Mouse (Mus musculus) spleen, postnatal 4 days (tissue): Measurements from ENCODE around the gene Rap2a.
A peak's percentile ranks its signal among the peaks of the same experiment; 100 is the strongest.

Experiments used
- DNase-seq, 2 experiments: peaks; one replicate each; pipeline ENCODE4 v3.0.0; 2022; ENCODE audit warnings: low spot score in 2 of 2

Gene Rap2a

DNA sequence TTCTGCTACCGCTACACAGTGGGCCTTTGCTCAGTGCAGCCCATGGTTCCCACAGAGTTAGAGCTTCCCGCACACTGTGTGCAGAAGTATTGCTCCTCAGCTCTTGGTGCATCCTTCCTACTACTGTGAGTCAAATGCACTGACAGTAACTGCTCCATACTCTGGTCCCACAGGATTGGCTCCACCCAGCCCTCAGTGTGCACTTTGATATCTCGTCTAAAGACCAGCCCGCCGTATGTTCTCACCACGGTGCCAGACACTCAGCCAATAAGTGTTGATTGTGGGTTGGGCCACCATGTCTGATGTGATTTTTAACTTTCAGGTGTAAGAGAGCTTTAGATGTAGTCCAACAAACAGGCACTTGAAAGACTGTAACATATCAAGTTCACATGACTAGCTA is 21.4 kb downstream of the Rap2a start:
- DNase-seq, result no peak

DNA sequence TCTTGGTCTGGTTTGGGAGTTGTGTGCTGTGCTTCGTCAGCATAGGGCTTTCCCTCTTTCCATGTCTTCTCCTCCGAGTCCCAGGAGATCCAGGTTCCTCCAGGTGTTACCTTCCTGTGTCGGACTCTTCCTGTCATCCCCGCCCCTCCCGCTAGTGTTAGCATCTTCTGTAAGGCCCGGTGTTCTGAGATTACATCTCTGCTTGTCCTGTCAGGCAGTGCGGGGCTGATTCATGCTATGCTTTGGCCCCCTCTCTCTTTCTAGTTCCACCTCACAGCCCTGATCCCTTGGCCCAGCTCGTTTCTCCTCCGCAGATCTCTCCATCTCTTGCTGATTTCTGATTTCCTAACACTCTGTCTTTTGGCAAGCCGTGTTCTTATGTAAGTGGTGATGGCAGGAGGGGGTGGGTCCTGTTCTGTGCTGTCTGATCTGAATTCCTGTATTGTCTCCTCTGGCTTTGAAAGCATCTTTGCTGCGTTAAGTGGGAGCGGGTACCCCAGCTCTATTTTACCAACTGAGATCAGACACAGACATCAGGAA is 21.8 kb downstream of the Rap2a start:
- no peak for DNase-seq

GRCm38 (mm10) chr14:120500791-120501190 is 22.5 kb downstream of the Rap2a start:
- no peak for DNase-seq

DNA sequence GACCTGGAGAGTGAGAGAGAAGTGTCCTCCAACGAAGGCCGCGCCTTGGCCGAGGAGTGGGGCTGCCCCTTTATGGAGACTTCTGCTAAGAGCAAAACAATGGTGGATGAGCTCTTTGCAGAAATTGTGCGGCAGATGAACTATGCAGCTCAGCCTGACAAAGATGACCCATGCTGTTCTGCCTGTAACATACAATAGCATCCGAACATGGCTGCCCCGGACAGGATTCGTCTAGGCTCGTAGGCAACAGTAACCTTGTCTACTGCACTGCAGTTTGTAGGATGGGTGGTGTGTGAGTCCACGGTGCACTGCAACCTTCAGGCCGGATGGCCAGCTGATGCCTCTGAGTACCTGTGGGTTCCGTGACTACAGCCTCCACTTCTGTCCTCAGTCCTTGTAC is 25.4 kb downstream of the Rap2a start:
- no peak for DNase-seq

DNA sequence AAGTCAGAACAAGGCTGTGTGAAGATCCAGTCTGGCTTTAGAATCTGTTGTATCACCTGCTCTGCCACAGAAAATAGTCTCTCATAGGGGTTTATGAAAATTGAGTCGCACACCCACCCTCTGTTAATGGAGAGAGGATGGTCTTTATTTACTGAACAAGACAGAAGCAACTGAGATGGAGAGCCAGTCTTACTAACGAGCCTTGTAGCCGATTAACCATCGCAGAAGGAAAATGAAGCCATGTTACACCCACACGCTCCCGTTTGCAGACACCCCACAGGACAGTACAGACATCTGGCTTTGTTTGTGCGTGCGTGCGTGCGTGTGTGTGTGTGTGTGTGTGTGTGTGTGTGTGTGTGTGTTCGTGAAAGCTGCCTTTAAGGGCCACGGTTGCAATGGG is 26.2 kb downstream of the Rap2a start:
- DNase-seq, result no peak

DNA sequence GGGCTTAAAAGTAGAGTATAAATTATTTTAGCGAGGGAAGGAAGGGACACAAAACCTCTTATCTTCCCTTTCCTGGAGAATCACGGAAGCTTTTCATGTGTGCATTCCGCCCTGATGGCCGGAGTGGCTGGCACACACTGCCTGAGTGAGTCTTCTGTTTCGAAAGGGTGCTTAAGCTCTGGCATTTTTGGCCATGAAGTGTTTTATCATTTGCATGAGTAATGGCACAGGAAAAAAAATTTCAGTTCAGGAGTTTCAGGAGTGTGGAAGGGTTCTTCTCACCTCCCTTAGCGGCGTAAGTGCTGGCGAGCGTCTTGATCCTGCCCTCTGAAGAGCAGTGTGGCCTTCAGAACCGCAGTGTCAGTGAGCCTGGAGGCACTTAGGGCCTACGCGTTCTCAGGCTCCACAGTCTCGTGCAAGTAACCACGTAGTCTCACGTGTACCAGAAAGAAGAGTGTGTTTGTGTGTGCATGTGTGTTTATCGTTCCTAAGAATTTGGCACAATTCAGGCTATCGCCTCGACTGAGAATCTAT is 26.8 kb downstream of the Rap2a start:
- no peak for DNase-seq

DNA sequence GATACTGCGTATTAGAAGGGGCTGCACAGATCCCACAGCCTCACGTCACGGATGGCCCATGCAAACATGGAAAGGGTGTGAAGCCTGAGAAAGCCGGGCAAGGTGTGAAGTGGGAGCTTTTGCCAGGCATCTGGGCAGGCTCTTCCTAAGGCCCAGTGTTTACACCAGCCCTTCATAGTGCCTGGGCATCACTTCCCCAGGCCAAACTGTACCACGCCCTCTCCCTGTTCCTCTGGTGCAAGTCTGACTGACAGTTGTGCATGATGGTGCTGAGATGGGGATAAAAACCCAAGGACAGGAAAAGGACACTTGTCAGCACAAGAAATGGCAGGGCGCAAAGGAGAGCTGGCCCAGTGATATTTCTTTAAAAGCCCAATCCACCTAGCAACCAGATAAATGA is 27.7 kb downstream of the Rap2a start:
- DNase-seq, result no peak

DNA sequence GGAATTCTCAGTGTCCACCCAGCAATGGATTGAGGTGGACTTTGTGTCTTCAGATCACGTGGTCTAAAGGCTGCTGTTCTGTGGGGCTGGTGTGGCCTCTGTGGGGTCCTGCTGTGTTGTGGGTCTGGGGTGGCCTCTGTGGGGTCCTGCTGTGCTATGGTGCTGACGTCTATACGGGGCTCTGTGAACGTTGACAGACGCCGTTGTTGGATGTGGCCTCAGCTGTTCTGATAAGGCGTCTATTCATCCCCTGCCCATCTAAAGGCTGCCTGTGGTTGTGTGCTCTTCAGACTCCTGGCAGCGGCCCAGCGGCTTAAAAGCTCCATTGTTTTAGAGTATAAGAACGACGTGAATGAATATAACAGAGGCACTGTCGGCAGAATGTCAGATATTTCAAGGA is 29.3 kb downstream of the Rap2a start:
- DNase-seq, result no peak

GRCm38 (mm10) chr14:120508566-120509365 is 30.5 kb downstream of the Rap2a start:
- DNase-seq, result no peak

- no peak for DNase-seq
Observed at GRCm38 (mm10) chr14:120509366-120509640, 31.1 kb downstream of the Rap2a start.

DNA sequence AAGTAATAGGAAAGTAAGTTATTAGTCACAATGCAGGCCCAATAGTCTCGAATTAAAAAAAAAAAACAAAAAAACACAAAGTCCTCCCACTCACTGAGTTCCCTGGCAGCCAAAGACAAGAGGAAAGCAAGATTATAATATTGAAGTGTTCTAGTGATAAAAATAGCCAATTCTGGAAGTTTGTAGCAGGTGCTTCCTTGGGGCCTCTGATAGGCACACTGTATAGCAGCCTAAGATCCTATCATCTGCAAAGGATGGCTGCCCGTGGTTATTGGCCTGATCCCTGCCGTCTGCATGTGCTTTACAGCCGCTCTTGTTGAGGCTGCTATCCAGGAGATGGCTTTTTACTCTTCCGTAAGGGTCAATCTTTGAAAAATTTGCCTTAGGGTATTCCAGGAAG is 33.6 kb downstream of the Rap2a start:
- DNase-seq, result no peak

DNA sequence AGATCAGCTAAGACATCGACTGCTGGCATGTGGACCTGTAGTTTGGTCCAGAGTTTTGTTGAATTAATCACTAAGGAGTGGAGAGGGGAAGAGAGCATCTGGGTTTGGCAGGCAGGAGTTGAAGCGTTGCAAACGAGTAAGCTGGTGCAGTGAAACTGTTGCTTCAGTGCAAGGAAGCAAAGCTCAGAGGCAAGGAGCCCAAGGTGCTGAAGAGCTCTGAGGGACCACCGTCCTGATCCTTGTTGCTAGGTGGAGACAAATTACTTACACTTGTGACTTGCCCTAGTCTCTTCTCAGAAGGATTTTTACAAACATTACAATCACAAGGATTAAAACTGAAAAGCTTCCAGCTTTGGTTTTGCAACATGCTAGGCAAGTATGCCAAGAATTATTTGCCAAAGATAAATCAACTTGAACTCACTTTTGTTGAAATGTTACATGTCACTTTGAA is 36.6 kb downstream of the Rap2a start:
- no peak for DNase-seq

DNA sequence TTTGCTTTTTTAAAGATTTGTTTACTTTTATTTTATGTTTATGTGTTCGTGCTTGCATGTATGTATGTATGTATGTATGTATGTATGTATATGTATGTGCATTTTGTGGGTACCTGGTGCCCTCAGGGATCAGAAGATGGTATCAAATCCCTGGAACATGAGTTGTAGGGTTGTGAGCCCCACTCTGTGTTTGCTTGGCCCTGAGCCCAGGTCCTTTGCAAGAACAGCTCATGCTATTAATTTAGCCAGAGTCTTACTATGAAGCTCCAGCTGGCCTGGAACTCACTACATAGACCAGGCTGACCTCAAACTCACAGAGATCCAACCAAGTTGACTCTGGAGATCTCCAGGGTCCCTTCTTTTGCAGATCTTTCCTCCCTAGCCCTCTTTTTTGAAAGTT is 37.1 kb downstream of the Rap2a start:
- no peak for DNase-seq

- no peak for DNase-seq
Observed at GRCm38 (mm10) chr14:120518706-120519105, 40.5 kb downstream of the Rap2a start.

DNA sequence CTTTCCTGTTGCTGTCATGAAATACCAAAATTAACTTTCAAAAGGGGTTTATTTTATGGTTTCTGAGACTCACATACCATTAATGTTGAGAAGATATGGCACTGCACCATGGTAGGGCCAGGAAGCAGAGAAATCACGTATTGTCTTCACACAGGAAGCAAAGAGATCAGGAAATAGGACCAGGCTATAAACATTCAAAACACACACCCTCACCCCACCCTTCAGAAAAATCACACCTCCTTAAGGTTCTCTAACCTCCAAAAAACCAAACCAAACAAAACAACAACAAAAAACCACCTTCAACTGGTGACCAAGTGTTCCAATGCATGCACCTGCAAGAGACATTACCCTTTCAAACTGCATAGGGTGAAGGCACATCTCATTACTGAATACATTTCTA is 41.7 kb downstream of the Rap2a start:
- DNase-seq, result no peak

DNA sequence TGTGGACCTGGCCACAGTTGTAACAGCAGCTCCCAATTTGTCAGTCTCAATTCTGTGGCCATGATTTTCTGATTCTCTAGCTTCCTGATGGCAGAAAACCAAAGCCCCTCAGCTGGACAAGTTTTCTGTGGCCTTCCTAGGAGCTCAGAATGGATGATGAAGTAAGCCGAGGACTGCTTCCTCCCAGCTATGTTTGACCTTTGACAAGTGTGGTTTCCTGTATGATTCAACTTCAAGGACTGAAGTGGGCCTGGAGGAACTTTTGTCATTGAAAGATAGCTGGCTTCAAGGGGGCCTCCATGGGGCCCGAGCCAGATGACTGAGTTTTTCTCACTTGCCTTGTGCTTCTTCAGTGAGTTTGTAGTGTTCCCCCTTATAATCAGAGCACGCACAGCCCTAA is 42.6 kb downstream of the Rap2a start:
- no peak for DNase-seq

- no peak for DNase-seq
Observed at GRCm38 (mm10) chr14:120523296-120523695, 45.1 kb downstream of the Rap2a start.

DNA sequence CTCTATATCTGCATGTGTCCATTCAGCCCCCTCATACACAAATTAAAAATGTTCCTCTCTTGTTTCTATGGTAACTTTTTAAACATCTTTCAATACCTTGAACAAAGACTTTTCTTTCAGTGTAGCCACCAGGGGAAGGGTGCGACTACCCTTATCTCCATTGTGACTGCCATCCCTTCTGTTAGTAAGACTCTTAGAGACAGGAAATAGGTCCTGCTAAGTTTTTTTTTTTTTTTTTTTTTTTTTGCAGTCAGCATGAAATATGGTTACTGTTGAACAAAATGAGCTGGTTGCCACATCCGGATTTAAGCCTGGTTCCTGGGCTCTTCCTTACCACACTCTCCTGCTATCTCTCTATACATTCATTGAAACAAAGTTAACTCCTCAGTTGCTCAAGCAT is 47.4 kb downstream of the Rap2a start:
- DNase-seq, result no peak

DNA sequence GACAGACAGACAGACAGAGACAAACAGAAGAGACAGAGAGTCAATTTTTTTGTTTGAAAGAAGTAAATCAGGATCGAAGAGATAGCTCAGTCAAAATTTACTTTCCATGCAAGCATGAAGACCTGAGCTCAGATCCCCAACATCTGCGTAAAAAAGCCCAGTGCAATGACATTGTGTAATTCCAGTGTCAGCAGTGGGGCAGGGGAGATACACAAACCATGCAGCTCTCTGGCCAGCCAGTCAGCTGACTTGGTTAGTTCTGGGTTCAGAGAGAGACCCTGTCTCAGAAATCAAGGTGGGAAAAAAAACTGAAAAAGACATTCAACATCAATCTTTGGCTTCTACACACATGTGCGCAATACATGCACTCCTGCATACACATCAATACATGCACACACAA is 55.1 kb downstream of the Rap2a start:
- peak in 1 of 2 experiments; percentile 2 for DNase-seq

DNA sequence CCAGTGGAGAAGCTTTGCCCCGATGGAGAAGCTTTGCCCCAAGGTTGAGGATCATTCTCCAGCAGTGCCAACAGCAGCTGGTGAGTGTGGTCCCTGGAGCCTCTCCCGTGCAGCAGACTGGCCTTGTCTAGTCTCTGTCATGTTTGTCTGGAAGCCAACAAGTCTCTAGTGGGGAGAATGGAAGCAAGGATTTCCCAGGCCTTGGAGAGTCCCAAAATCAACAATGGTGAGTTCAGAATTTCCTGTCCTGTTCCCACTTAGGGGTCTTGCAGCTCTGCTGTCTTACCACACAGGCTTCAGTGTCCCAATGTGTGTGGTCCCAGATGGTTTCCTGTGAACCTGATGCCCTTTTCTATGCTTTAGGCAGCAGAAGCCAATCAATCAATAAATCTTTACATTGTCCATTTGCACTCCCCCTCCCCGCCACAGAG is 56.6 kb downstream of the Rap2a start:
- DNase-seq, result no peak

DNA sequence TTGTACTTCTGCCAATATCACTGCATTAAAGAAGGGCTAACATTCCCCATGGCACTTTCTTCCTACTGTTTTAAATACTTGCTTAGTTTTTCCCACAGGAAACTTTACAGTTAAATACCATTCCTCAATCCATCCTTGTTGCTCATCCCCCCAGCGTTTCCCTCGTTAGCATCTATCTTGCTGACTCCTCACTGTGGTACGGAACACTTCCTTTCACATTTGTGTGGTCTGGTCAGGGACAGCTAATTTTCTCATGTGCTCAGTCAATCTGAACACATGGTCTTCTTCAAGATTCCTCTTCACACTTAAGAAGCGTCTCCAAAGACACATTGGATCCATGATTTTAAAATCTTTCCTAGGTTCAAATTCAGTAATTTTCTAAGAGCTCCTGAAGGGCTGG is 57.2 kb downstream of the Rap2a start:
- no peak for DNase-seq

DNA sequence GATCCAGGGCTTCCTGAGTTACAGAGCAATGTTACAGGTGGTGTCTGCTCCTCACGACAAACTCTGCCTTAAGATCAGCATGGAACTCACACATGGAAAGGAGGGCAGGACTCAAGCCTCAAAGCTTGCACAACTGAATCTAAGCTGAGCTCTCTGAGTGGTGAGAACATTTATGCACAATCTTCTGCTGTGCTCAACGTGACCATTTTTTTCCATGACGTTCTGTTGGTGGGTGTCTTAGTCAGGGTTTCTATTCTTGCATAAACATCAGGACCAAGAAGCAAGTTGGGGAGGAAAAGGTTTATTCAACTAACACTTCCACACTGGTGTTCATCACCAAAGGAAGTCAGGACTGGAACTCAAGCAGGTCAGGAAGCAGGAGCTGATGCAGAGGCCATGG is 57.7 kb downstream of the Rap2a start:
- DNase-seq, result no peak

DNA sequence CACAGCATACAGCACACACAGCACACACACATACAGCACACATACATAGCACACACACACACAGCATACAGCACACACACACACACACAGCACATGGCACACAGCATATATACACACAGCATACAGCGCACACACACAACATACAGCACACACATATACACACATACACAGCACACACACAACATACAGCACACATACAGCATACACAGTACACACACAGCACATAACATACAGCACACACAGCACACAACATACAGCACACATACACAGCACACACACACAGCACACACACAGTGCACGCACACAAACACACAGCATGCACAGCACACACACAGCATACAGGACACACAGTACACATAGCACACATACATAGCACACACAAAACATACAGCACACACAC is 60.9 kb downstream of the Rap2a start:
- DNase-seq, result no peak

DNA sequence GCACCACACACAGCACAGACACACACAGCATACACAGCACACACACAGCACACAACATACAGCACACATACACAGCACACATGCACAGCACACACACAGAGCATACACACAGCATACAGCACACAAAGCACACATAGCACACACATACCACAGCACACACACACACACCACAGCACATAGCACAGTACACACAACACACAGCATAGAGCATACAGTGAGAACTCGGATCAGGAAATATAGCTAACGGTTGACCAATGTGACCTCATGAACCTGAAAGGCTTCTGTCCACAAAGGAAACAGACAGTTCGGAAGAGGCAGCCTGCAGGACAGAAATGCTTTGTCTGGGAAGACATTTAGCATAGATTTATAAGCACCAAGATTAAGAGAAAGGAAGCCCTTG is 61.4 kb downstream of the Rap2a start:
- DNase-seq, result no peak
